Mouse (Mus musculus) thymus, adult 2 months (tissue): ENCODE data around the gene Mien1. TPM values are rescaled to one million over a fixed set of nuclear protein-coding genes. Genes with fewer than 3 reads are reported as not detected.

Experiments
- DNase-seq: peaks from one replicate; pipeline ENCODE4 v3.0.0; 2021
- H3K27ac ChIP-seq: fragments of 200-500 bp; 2 replicates; pipeline ENCODE4 v1.5.1; 2012; ENCODE audit warnings: low read length, control low read depth; ENCODE audit not compliant: control insufficient read depth, insufficient read depth
- H3K27me3 ChIP-seq: fragments of 200-500 bp; 2 replicates; pipeline ENCODE4 v1.6.1; 2012; ENCODE audit warnings: mild to moderate bottlenecking, low read length, moderate library complexity, mixed read lengths; ENCODE audit not compliant: control insufficient read depth, insufficient read depth
- H3K36me3 ChIP-seq: fragments of 200-500 bp; 2 replicates; pipeline ENCODE4 v1.6.1; 2012; ENCODE audit warnings: mild to moderate bottlenecking, low read length, moderate library complexity; ENCODE audit not compliant: control insufficient read depth, insufficient read depth
- H3K4me1 ChIP-seq: fragments of 200-500 bp; replicated peaks from 2 replicates; pipeline ENCODE4 v1.6.1; 2012; ENCODE audit warnings: low read length; ENCODE audit not compliant: control insufficient read depth, insufficient read depth
- H3K4me3 ChIP-seq: fragments of 200-500 bp; 2 replicates; pipeline ENCODE4 v1.5.1; 2012; ENCODE audit warnings: mild to moderate bottlenecking, low read length, control low read depth, moderate library complexity; ENCODE audit not compliant: control insufficient read depth, insufficient read depth
- CTCF ChIP-seq: fragments of 200-500 bp; IDR thresholded peaks from 2 replicates; pipeline ENCODE4 v1.5.1; 2012; ENCODE audit warnings: mild to moderate bottlenecking, control low read depth, low read length, moderate library complexity, borderline replicate concordance; ENCODE audit not compliant: control insufficient read depth, poor library complexity, insufficient read depth; ENCODE audit errors: extremely low read depth
- POLR2A ChIP-seq: fragments of 200-500 bp; IDR thresholded peaks from 2 replicates; pipeline ENCODE4 v1.6.1; 2012; ENCODE audit warnings: mild to moderate bottlenecking, low read length, control low read depth, moderate library complexity; ENCODE audit not compliant: control insufficient read depth, poor library complexity, insufficient read depth; ENCODE audit errors: extremely low read depth
- WGBS: fragments of 180-500 bp; shearing (Covaris S2); methylation state at CpG from one replicate; pipeline ENCODE4 v1.1.7; 2018; 5-methylcytosine and 5-hydroxymethylcytosine counted together
- polyA plus RNA-seq: library from polyadenylated mRNA; depleted of rRNA; stranded (reverse); fragments of >200 nt; gene quantifications from 2 replicates; pipeline ENCODE4 v1.2.3, GENCODE M21; 2012

Mien1 gene
- polyA plus RNA-seq, 1 experiment, result 96.7 TPM

DNA sequence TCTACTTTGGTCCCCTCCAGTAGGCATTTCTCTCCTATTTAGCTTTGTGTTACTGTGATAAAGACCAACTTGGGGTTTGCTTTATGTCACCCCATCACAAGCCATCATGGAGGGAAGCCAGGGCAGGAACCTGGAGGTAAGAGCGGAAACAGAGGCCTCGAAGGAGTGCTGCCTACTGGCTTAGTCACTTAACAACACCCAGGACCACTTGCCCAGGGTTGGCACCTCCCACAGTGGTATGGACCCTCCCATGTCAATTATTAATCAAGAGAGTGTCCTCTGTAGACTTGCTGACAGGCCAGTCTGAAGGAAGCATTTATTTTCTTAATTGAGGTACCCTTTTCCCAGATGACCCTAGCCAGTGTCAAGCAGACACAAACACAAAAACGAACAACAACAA, 38.0 kb downstream of the Mien1 start:
- Histone ChIP-seq H3K27me3 (no peaks in the 10 kb centered on the region; the same call in 1 of the 2 replicates), H3K36me3 (no peaks in the 10 kb centered on the region), H3K4me1 (peaks cover 3% of the 10 kb centered on the region), H3K27ac (no peak overlapping the region), H3K4me3 (no peak overlapping the region)
- TF ChIP-seq POLR2A (no peak), CTCF (no peak)
- 59% methylated on average over 3 of the region's 3 CpGs for WGBS
- no peak for DNase-seq

DNA sequence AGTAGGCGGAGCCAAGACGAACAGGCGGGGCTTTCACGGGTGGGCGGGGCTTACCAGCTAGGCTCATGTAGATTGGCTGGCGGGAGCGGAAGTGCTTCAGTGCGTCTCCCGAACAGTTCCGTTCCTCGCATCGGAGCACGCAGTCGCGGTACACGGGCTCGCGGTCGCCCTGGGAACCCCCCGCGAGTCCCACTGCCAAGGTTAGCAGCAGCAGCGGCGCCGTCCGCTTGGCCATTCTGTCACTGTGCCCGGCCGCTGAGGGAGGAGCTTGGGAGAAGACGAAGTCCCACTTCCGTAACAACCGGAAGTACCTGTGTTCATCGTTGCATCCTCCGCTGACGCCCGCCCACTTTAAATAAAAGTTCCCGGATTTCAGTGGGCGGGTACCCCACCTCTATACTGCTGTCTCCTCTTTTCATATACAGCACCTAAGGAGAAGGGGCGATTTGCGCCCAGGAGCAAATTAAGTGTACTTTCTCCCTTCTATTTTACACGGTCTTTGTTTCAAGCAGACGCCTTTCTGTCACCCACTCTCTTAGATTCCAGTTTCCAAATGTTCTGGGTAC, 38.5 kb downstream of the Mien1 start, which contains the start of gene Pgap3:
TSS of gene Pgap3 (minus strand) at position 330 of the 566 bp plus-strand sequence.
- peak; percentile 80 for DNase-seq
- peak within 1 kb of the TSS; percentile 56 for H3K27ac ChIP-seq
- 1% methylated on average over 40 of the region's 40 CpGs for WGBS

GRCm38 (mm10) chr11:98397946-98398345, 40.8 kb downstream of the Mien1 start:
- Histone ChIP-seq H3K36me3 (no peaks in the 10 kb centered on the region), H3K27ac (no peak overlapping the region), H3K4me1 (peaks cover 24% of the 10 kb centered on the region), H3K27me3 (no peaks in the 10 kb centered on the region), H3K4me3 (no peak overlapping the region)
- no peak for DNase-seq
- no peak for TF ChIP-seq POLR2A
- no peak for TF ChIP-seq CTCF
- 98% methylated on average over 7 of the region's 7 CpGs for WGBS

More for the DNA sequence above, 38.5 kb downstream of the Mien1 start, which contains the start of gene Pgap3:
- H3K4me1 ChIP-seq, result peaks cover 3% of the 10 kb centered on the region
- H3K36me3 ChIP-seq, result no peaks in the 10 kb centered on the region
- peak; percentile 43; the same call in 1 of the 2 replicates for TF ChIP-seq CTCF
- TF ChIP-seq POLR2A, result peak; percentile 56; the same call in 1 of the 2 replicates
- peak within 1 kb of the TSS; percentile 73 for H3K4me3 ChIP-seq
- no peaks in the 10 kb centered on the region; the same call in 1 of the 2 replicates for H3K27me3 ChIP-seq

- Histone ChIP-seq H3K36me3 (no peaks in the 10 kb centered on the region), H3K4me1 (peaks cover 36% of the 10 kb centered on the region), H3K4me3 (no peak overlapping the region), H3K27me3 (no peaks in the 10 kb centered on the region), H3K27ac (no peak overlapping the region)
- WGBS, result 65% methylated on average over 4 of the region's 4 CpGs
- TF ChIP-seq POLR2A, result no peak
- no peak for TF ChIP-seq CTCF
- no peak for DNase-seq
Observed at GRCm38 (mm10) chr11:98395041-98395440, 43.8 kb downstream of the Mien1 start.

- TF ChIP-seq CTCF, result no peak
- no peak for TF ChIP-seq POLR2A
- Histone ChIP-seq H3K36me3 (no peaks in the 10 kb centered on the region), H3K27ac (peak overlapping the region; percentile 97), H3K4me1 (peaks cover 36% of the 10 kb centered on the region), H3K4me3 (no peak overlapping the region), H3K27me3 (no peaks in the 10 kb centered on the region)
- no peak for DNase-seq
- WGBS, result 83% methylated on average over 6 of the region's 6 CpGs
Observed at GRCm38 (mm10) chr11:98394301-98394700, 44.5 kb downstream of the Mien1 start.

- Histone ChIP-seq H3K4me1 (peaks cover 41% of the 10 kb centered on the region), H3K27ac (peak overlapping the region; percentile 97), H3K27me3 (no peaks in the 10 kb centered on the region), H3K36me3 (no peaks in the 10 kb centered on the region), H3K4me3 (no peak overlapping the region)
- 7% methylated on average over 6 of the region's 6 CpGs for WGBS
- peak; percentile 82 for DNase-seq
- TF ChIP-seq POLR2A, result peak; percentile 86
- peak; percentile 37; the same call in 1 of the 2 replicates for TF ChIP-seq CTCF
Observed at GRCm38 (mm10) chr11:98393317-98393716, 45.5 kb downstream of the Mien1 start.

GRCm38 (mm10) chr11:98392645-98393044, 46.1 kb downstream of the Mien1 start:
- Histone ChIP-seq H3K27me3 (no peaks in the 10 kb centered on the region), H3K4me1 (peaks cover 41% of the 10 kb centered on the region), H3K27ac (peak overlapping the region; percentile 97), H3K4me3 (no peak overlapping the region), H3K36me3 (no peaks in the 10 kb centered on the region)
- TF ChIP-seq CTCF, result no peak
- no peak for TF ChIP-seq POLR2A
- WGBS, result 29% methylated on average over 4 of the region's 4 CpGs
- DNase-seq, result peak; percentile 19
